Mouse (Mus musculus): ENCODE results near the gene Lifr. TPM values are rescaled to one million over a fixed set of nuclear protein-coding genes. Genes with fewer than 3 reads are reported as not detected.

Lifr gene
- total and polyA plus RNA-seq, 2 experiments from 2014 or later: 14.9 to 24.0 TPM

DNA sequence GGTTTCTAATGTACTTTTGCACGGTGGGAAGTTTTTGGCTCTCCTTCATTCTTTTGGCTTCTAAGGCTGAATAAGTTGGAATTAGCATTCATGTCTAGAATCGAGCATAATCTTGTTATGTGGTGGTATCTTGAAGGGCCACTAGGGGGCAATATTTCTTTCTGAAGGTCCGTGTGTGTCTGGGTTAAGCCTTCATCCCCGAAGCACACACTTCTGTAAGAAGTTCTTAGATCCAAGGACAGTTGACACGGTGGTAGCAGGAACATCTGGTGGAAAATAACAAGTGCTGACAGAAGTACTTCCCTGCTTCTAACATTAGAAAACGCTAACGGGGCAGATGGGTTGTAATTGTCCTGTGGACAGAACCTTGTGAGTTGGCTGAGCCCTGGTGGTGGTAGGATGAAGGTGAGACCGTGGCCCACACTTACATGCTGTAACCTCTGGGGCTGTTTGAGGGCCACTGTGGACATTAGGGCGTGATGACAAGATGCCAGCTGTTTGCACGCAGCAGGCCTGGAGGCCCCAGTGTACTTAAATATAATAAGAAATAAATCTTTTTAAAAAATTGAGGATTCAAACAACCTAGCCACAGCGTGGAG is 44.1 kb downstream of the Lifr start:
- H3K4me1 ChIP-seq (ENCODE audit: control insufficient read depth, insufficient read depth): peaks cover 34% of the 10 kb centered on the region
- TF ChIP-seq CTCF (IDR thresholded peaks at IDR 0.05; ENCODE audit: low read depth): peak; percentile 70
- no peak for TF ChIP-seq EP300 (IDR thresholded peaks at IDR 0.05; ENCODE audit: low read depth)
- H3K36me3 ChIP-seq (replicated peaks; ENCODE audit: control insufficient read depth, insufficient read depth, low read length): no peaks in the 10 kb centered on the region
- H3K27me3 ChIP-seq (ENCODE audit: control insufficient read depth, insufficient read depth, low read length): no peaks in the 10 kb centered on the region
- peak; percentile 22; the same call in 1 of the 2 replicates for ATAC-seq (ENCODE audit: insufficient read depth, low read depth)
- no peaks in the 10 kb centered on the region for H3K9me3 ChIP-seq (replicated peaks; ENCODE audit: control insufficient read depth, low read length)
- H3K4me3 ChIP-seq (ENCODE audit: low read depth, low read length): no peak overlapping the region
- no peak overlapping the region for H3K27ac ChIP-seq (ENCODE audit: low read depth)
- peak; percentile 84 for DNase-seq (ENCODE audit: low spot score)
- H3K9ac ChIP-seq (replicated peaks; ENCODE audit: low read depth, low read length): no peak overlapping the region
- 41% methylated on average over 11 of the region's 11 CpGs for WGBS
- H3K4me2 ChIP-seq (ENCODE audit: low read depth, low read length): no peak overlapping the region

GRCm38 (mm10) chr15:7135982-7136562 is 45.7 kb downstream of the Lifr start:
- Histone ChIP-seq H3K27me3 (ENCODE audit: control insufficient read depth, insufficient read depth, low read length) (no peaks in the 10 kb centered on the region), H3K36me3 (replicated peaks; ENCODE audit: control insufficient read depth, insufficient read depth, low read length) (no peaks in the 10 kb centered on the region), H3K4me1 (ENCODE audit: control insufficient read depth, insufficient read depth) (peaks cover 33% of the 10 kb centered on the region), H3K4me3 (ENCODE audit: low read depth, low read length) (no peak overlapping the region), H3K9me3 (replicated peaks; ENCODE audit: control insufficient read depth, low read length) (no peaks in the 10 kb centered on the region), H3K4me2 (ENCODE audit: low read depth, low read length) (no peak overlapping the region), H3K9ac (replicated peaks; ENCODE audit: low read depth, low read length) (no peak overlapping the region), H3K27ac (ENCODE audit: low read depth) (no peak overlapping the region)
- TF ChIP-seq EP300 (IDR thresholded peaks at IDR 0.05; ENCODE audit: low read depth): no peak
- no peak for TF ChIP-seq CTCF (IDR thresholded peaks at IDR 0.05; ENCODE audit: low read depth)
- DNase-seq (ENCODE audit: low spot score): no peak
- WGBS: 82% methylated on average over 6 of the region's 6 CpGs
- no peak for ATAC-seq (ENCODE audit: insufficient read depth, low read depth)

GRCm38 (mm10) chr15:7136912-7137311 is 46.5 kb downstream of the Lifr start:
- H3K36me3 ChIP-seq (replicated peaks; ENCODE audit: control insufficient read depth, insufficient read depth, low read length): no peaks in the 10 kb centered on the region
- no peaks in the 10 kb centered on the region for H3K9me3 ChIP-seq (replicated peaks; ENCODE audit: control insufficient read depth, low read length)
- H3K9ac ChIP-seq (replicated peaks; ENCODE audit: low read depth, low read length): no peak overlapping the region
- no peak for DNase-seq (ENCODE audit: low spot score)
- H3K27ac ChIP-seq (ENCODE audit: low read depth): no peak overlapping the region
- ATAC-seq (ENCODE audit: insufficient read depth, low read depth): no peak
- H3K4me2 ChIP-seq (ENCODE audit: low read depth, low read length): no peak overlapping the region
- TF ChIP-seq CTCF (IDR thresholded peaks at IDR 0.05; ENCODE audit: low read depth) (no peak), EP300 (IDR thresholded peaks at IDR 0.05; ENCODE audit: low read depth) (no peak)
- no peaks in the 10 kb centered on the region for H3K27me3 ChIP-seq (ENCODE audit: control insufficient read depth, insufficient read depth, low read length)
- WGBS: 73% methylated on average over 10 of the region's 10 CpGs
- H3K4me1 ChIP-seq (ENCODE audit: control insufficient read depth, insufficient read depth): peaks cover 31% of the 10 kb centered on the region
- no peak overlapping the region for H3K4me3 ChIP-seq (ENCODE audit: low read depth, low read length)

- Histone ChIP-seq H3K4me2 (ENCODE audit: low read depth, low read length) (no peak overlapping the region), H3K9me3 (replicated peaks; ENCODE audit: control insufficient read depth, low read length) (no peaks in the 10 kb centered on the region), H3K4me1 (ENCODE audit: control insufficient read depth, insufficient read depth) (peaks cover 30% of the 10 kb centered on the region), H3K27me3 (ENCODE audit: control insufficient read depth, insufficient read depth, low read length) (no peaks in the 10 kb centered on the region), H3K9ac (replicated peaks; ENCODE audit: low read depth, low read length) (no peak overlapping the region), H3K27ac (ENCODE audit: low read depth) (no peak overlapping the region), H3K4me3 (ENCODE audit: low read depth, low read length) (no peak overlapping the region), H3K36me3 (replicated peaks; ENCODE audit: control insufficient read depth, insufficient read depth, low read length) (no peaks in the 10 kb centered on the region)
- TF ChIP-seq CTCF (IDR thresholded peaks at IDR 0.05; ENCODE audit: low read depth): no peak
- TF ChIP-seq EP300 (IDR thresholded peaks at IDR 0.05; ENCODE audit: low read depth): no peak
- WGBS: 48% methylated on average over 12 of the region's 12 CpGs
- DNase-seq (ENCODE audit: low spot score): no peak
- 0 out of 2 replicates have a peak, but pooled peaks have one; percentile 18 for ATAC-seq (ENCODE audit: insufficient read depth, low read depth)
These were observed 47.2 kb downstream of the Lifr start for GRCm38 (mm10) chr15:7137607-7138006.

DNA sequence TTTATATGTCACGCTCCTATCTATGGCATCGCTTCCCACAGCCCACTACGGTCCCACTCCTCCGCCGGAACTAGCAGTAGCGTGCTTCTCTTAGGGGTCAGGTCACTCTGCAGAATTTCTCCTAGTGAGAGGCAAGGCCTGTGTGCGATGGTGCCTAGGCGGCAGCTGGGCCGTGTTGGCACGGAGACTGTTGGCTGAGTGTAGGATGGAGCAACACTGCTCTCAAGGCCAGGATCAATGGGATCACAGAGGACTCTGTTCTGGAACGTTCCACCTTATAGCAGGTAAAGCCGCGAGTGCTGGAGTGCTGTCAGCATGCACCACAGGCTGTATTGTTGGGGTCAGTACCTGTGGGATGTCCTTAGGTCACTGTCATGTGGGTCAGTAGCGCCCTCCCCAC is 48.1 kb downstream of the Lifr start:
- H3K4me1 ChIP-seq (ENCODE audit: control insufficient read depth, insufficient read depth): peaks cover 27% of the 10 kb centered on the region
- no peaks in the 10 kb centered on the region for H3K36me3 ChIP-seq (replicated peaks; ENCODE audit: control insufficient read depth, insufficient read depth, low read length)
- H3K4me2 ChIP-seq (ENCODE audit: low read depth, low read length): no peak overlapping the region
- H3K4me3 ChIP-seq (ENCODE audit: low read depth, low read length): no peak overlapping the region
- 92% methylated on average over 14 of the region's 14 CpGs for WGBS
- no peaks in the 10 kb centered on the region for H3K9me3 ChIP-seq (replicated peaks; ENCODE audit: control insufficient read depth, low read length)
- TF ChIP-seq EP300 (IDR thresholded peaks at IDR 0.05; ENCODE audit: low read depth) (no peak), CTCF (IDR thresholded peaks at IDR 0.05; ENCODE audit: low read depth) (no peak)
- DNase-seq (ENCODE audit: low spot score) (no peak), ATAC-seq (ENCODE audit: insufficient read depth, low read depth) (no peak)
- H3K27me3 ChIP-seq (ENCODE audit: control insufficient read depth, insufficient read depth, low read length): no peaks in the 10 kb centered on the region
- H3K27ac ChIP-seq (ENCODE audit: low read depth): no peak overlapping the region
- no peak overlapping the region for H3K9ac ChIP-seq (replicated peaks; ENCODE audit: low read depth, low read length)

DNA sequence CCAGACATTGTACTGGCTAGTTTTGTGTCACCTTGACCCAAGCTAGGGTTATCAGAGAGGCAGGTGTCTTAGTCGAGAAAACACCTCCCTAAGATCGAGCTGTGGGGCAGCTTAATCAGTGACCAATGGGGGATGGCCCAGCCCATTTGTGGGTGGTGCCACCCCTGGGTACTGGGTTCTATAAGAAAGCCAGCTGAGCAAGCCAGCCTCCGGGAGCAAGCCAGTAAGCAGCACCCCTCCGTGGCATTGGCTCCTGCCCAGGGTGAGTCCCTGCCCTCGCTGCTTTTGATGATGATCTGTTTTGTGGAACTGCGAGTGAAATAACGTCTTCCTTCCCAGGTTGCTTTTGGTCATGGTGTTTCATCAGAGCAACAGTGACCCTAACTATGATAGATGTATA is 49.9 kb downstream of the Lifr start:
- Histone ChIP-seq H3K4me1 (ENCODE audit: control insufficient read depth, insufficient read depth) (peaks cover 37% of the 10 kb centered on the region), H3K9ac (replicated peaks; ENCODE audit: low read depth, low read length) (no peak overlapping the region)
- DNase-seq (ENCODE audit: low spot score): no peak

More for the DNA sequence above, 49.9 kb downstream of the Lifr start:
- Histone ChIP-seq H3K9me3 (replicated peaks; ENCODE audit: control insufficient read depth, low read length) (no peaks in the 10 kb centered on the region), H3K27ac (ENCODE audit: low read depth) (no peak overlapping the region), H3K27me3 (ENCODE audit: control insufficient read depth, insufficient read depth, low read length) (no peaks in the 10 kb centered on the region), H3K4me2 (ENCODE audit: low read depth, low read length) (no peak overlapping the region), H3K36me3 (replicated peaks; ENCODE audit: control insufficient read depth, insufficient read depth, low read length) (no peaks in the 10 kb centered on the region), H3K4me3 (ENCODE audit: low read depth, low read length) (no peak overlapping the region)
- TF ChIP-seq CTCF (IDR thresholded peaks at IDR 0.05; ENCODE audit: low read depth) (no peak), EP300 (IDR thresholded peaks at IDR 0.05; ENCODE audit: low read depth) (no peak)
- ATAC-seq (ENCODE audit: insufficient read depth, low read depth): no peak
- 80% methylated on average over 7 of the region's 7 CpGs for WGBS
